Mouse (Mus musculus): Measurements from ENCODE around the gene Cars2.
"Not testable (repeated sequence)": the region's sequence is repeated elsewhere in the genome, so short reads cannot be mapped to it uniquely, and the experiment has no call there.

Gene Cars2

DNA sequence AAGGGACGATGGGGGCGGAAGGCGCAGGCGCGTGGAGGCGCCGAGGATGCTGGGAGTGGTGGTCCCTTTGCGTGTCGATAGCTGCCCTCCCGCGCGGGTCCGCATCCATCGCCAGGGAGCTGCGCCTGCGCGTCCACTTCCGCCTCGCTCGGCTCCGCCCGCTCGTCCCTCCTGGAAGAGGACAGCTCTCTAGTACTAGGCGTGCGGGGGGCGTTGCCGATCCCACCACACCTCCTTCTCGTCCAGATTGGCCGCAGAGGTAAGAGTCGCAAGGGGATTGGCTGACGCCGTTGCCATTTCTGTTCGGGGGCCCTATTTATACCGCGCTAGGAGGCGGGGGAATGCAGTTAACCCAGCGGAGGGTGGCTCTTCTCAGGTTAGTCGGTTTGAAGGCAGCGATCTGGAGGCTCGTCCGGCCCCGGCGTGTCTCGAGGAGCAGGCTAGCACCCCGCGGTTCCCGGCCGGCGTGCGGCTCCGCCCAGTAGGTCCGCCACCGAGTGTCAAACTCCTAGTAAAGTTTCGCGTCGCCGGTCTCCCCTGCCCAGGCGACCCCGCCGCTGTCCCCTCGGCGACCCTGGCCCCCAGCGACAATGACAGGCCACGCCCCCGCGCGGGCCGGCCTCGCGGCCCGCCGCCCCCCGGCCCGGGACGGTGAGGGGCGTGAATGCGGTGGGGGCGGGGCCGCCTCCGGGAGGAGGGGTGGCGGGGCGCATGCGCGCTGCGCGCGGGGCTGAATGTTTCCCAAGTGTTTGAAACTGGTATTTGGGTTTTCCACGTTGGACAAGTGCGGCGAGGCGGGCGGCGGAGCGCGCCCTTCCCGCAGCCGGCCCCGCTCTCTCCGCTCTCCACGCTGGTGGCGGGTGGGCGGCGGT, 5.4 kb upstream of the Cars2 start:
- DNase-seq, result peak; percentile 99 to 100

DNA sequence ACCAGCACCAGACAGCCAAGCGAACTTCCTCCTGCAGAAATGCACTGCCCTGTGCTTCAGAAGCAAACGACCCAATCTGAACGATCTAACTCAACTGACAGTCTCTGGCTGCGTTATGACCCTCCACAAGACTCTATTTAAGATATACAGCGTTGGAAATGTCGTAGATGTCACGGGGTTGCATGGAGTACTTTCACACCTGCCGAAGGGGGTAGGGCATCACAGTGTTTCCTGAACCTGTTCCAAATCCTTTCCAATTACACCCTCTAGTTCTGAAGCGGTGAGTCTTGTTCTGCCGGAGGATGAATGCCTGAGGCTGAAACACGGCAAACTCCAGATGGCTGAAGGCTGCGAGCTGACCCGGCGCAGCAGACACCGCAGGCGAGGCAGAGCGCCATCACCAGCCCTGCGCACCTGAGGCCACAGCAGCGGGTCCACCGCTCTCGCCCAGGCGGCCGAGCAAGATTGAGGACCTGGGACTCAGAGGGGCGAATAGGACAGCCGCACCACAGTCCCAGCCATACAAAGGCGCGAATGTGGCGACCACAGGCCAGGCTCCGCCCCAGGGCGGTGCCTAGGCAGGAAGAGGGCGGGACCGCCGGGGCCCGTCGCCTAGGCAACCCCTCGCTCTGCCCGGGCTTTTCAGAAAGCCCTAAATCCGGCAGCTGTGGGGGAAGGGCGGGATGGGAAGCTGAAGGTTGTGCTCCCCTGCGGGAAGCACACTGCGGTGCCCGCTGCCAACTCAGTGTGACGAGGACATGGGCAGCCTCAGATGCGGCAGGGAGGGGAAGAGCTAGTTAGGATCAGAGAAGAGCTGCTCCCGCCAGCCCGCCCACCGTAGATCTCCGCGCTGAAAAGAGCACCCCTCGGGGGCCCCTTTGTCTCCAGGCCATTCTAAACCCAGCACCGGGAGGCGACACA, 4.5 kb upstream of the Cars2 start, which contains the start of gene Ing1:
TSS of gene Ing1 (plus strand) at position 773 of the 921 bp plus-strand sequence.
- DNase-seq, result peak; percentile 95 to 96

DNA sequence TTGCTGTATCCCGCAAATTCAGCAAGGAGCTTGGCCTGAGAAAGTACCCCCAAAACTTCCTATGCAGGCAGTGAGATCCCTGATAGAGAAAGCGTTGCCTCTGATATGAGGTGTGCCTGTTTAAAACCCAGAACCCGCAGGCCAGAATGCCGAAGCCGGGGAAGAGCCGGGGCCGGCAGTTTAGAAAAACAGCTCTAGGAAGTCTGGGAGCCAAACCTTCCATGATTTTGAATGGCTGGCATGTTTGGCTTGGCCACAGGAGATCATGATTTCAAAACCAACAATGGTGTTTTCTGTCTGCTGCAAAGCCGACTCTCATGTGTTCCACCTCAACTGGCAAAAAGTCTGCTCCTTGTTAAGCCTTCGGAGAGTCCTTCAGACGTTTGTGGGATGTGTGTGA, 1.8 kb upstream of the Cars2 start:
- no peak for DNase-seq

DNA sequence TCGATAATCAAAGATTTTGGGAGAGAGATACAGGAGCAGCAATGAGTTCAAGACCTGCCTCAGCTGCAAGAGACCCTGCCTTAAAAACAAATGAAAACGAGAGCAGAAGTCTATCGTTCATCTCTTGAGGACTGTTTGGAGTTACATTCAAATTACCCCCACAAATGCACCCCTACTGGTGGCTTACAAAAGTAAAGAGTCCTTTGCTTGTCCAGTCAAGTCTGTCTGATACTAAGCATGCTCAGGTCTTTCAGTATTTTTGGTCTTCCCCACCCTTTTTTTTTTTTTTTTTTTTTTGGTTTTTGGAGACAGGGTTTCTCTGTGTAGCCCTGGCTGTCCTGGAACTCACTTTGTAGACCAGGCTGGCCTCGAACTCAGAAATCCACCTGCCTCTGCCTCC, 914 bp upstream of the Cars2 start:
- not testable (repeated sequence) for DNase-seq

GRCm38 (mm10) chr8:11549706-11550105, 877 bp downstream of the Cars2 start:
- peak in 1 of 2 experiments; percentile 37 for DNase-seq

- DNase-seq, result no peak
Measured at GRCm38 (mm10) chr8:11547063-11547462, 3.5 kb downstream of the Cars2 start.

GRCm38 (mm10) chr8:11544386-11544785, 6.2 kb downstream of the Cars2 start:
- peak; percentile 39 to 80 for DNase-seq

DNA sequence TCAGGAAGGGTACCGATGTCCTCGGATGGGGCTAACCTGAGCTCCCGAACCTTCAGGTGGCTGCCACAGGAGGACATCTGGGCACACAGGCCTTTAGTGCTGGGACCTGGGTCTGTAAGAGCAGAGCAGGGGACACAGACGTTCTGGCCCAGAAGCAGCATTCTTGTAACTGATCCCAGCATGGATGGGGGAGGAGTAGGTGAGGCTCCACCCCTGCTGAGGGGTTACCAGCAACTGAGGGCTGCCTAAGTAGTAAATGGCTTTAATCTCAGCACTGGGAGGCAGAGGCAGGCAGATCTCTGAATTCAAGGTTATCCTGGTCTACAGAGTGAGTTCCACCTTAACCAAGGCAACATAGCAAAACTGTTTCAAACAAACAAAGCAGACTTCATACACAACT, 7.7 kb downstream of the Cars2 start:
- DNase-seq, result no peak

DNA sequence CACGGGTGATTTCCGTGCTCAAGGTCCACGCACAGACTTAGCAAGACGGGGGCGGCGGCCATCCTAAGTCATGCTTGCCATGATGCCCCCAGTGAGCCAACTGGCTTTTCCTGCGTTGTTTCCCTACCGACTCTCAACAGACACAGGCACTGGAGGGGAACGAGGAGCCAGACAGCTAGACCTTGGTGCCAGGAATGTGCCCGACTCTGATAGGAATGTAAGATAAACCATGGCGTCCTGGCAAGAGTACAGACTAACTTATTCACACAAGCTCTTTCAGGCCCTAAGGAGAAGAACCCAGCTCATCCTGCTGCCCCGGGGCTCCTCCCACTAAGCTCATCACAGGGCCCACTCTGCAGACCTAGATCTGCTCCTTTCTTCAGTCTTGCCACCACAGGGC, 8.6 kb downstream of the Cars2 start:
- no peak for DNase-seq

DNA sequence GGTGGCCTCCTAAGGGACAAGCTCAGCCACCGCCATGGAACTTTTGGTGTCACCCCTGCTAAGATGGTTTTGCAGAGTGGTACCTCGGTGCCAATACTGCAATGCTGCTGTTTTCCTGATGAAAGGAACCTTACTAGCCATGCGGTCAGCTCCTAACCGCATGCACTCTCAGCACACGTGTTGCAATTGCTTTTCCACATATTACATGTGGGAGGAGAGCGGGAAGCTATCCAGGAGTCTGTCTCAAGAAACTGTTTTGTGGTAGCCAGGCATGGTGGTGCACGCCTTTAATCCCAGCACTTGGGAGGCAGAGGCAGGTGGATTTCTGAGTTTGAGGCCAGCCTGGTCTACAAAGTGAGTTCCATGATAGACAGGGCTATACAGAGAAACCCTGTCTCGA, 10.4 kb downstream of the Cars2 start:
- no peak for DNase-seq

DNA sequence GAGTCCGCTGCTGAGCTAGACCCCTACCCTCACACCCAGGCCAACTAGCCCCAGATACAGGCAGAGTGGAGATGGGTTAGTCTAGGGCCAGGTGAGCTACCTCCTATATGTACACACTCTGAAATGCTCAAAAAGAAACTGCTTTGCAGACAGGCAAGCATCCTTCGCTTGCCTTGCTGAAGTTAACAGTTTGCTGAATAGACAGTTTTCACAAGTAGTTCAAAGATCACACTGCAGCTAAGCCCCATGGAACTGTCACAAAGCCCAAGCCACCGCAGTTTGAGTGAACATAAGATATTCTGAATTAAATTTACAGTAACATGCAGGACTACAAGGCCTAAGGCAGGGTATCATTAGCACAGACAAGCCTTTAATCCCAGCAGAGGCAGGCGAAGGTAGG, 11.5 kb downstream of the Cars2 start:
- no peak for DNase-seq

DNA sequence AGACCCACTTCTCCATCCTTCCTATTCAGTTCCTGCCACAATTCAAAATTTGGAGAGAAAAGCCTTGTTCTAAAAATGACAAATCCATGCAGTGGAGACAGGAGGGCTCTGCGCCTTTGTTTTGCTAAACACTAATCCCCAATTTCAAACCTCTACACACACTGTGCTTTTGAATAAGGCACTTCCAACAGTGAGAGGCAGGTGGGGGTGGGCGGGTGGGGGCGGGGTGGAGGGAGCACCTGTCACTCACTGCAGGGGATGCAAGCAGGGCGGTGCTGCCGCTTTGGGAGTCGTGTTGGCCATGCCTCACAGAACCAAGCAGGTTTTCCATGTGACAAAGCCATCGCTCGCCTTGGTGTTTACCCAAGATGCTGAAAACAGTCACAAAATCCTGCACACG, 16.1 kb downstream of the Cars2 start:
- DNase-seq, result no peak

- no peak for DNase-seq
Measured at GRCm38 (mm10) chr8:11530849-11531248, 19.7 kb downstream of the Cars2 start.

GRCm38 (mm10) chr8:11530155-11530770, 20.3 kb downstream of the Cars2 start:
- DNase-seq, result no peak

GRCm38 (mm10) chr8:11523331-11523730, 27.3 kb downstream of the Cars2 start:
- peak; percentile 43 to 48 for DNase-seq

- DNase-seq, result no peak
Measured at GRCm38 (mm10) chr8:11518676-11519075, 31.9 kb downstream of the Cars2 start.

DNA sequence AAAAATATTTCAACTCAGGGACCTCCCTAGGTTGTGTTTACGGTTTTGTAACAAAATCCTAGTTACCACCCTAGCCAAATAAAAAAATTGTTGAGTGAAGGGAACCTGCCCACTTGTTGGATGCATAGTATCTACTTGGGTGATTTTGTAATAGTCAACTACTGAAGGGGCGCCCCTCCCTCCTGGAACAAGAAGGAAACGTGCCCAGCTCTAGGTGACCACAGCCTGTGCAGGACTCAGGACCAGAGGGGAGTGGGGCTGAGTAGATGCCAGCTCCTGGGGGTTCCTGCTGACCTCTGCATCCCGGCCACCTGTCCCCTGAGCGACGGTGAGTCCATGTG, 32.6 kb downstream of the Cars2 start:
- no peak for DNase-seq

GRCm38 (mm10) chr8:11517366-11518055, 33.1 kb downstream of the Cars2 start:
- DNase-seq, result no peak

DNA sequence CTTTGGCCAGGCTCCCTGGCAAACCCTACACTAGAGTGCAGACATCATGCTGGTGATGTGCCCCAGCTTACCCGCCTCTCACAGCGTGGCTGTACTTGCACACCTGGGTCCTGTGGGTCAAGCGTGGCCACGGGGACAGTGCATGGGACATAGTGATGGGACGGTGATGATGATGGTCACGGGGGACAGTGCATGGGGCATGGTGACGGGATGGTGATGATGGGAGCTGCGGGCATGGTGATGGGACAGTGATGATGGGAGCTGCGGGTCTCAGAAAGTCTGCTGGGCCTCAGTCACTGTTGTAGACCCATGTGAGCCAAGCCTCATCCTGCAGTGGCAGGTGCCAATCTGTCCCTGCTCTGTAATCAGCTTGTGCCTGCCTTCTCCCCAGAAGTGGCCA, 34.3 kb downstream of the Cars2 start:
- DNase-seq, result no peak

GRCm38 (mm10) chr8:11513247-11513646, 37.3 kb downstream of the Cars2 start:
- no peak for DNase-seq

DNA sequence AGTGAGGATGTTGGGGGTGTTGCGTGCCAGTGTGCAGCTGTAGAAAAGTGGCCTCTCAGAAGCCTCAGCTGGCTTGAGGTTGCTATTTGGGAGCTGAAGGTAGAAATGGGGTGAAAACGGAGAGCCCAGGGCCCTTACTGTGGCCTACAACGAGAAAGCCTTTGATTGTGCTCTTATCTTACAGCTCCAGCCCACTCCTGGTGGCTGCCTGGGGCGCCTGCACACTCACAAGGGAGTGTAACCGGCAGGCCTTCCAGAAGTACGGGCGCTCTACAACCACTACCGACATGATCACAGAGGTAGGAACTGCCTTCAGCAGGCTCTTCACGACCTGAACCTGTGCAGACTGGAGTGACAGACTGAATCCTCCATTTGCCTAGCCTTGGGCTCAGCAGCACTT, 37.9 kb downstream of the Cars2 start:
- DNase-seq, result no peak

GRCm38 (mm10) chr8:11510971-11511370, 39.6 kb downstream of the Cars2 start:
- DNase-seq, result no peak

DNA sequence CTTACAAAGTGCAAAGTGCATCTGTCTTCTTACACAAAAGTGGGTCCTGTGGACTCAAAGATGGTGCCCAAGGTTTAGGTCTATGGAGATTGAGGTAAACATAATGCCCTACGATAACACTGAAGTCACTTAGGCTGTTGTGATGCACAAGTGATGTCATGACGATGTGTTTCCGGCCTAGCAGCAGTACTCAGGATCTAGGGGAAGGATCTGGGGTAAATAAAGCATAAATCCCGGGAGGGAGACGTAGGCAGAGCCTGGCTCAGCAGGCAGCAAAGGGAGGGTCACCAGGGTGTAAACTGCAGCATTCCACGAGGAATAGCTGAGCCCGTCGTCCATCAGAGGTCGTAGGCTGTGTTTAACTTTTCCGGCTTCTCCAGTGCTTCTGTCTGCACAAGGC, 41.7 kb downstream of the Cars2 start:
- DNase-seq, result no peak

Measured in kidney, adult 8-10 months (tissue).